Mouse (Mus musculus): ENCODE measurements around the gene Inhba.

Gene Inhba

DNA sequence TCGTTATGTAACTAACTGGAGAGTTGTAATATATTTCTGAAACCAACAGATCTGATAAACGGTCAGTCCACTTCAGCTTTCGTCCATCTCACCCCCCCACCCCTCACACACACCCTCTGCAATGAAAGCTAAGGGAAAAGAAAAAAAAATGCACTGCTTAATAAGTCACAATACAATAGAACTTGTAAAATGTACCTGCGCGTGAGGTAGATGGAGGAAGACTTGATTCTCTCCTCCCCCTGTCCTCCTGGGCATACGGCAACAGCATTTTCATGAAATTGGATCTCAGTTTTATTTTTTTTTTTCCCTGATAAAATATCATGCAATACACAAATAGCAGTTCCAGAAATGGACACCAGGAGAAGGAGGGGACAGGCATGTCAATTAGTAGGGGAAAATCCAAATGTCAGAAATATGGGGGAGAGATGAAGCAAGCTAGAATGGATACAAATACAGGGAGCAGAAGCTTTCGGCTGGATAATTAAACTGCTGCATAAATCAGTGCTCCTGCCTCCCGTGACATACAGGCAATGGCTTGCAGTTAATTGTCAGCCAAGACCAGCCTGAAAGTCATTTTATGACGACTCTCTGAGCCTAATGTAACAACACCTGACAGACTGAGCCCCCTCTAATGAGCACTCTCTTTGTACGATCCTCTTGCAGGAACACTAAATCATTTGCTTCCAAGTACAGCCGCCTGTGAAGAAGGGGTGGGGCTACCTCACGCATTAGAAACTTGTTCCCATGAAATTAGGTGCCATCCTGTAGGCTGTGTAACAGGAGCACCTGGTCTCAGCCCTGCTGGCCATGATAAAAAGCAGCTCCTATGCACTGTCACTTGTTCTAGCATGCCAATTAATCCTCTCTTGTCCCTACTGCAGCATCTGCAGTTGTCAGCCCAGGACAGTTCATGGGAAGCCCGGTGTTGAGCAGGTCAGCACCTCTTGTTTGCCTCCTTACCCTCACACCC lies 11.7 kb downstream of the Inhba start:
- DNase-seq (ENCODE audit: low spot score): no peak

DNA sequence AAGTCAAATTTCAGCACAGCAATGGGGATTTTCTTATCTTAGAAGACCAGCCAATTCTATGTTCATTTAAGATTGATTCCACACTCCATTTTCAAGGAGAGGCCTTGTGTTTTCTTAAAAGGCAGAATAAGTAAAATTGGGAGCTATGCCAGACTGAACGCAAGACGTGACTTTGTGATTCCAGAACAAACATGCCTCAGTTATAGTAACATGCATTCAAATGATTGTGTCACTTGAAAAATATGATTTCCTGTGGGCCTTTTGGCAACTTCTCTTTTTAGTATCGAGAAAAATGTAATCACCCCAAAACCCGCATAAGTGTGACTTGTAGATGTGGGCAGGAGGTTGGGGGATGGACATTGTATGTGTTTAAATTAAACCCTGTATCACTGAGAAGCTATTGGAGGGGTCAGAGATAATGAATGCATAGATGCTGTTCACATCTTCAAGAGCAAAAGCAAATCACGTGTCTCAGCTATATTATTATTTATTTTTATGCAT lies 19.0 kb downstream of the Inhba start:
- no peak for DNase-seq (ENCODE audit: low spot score)

DNA sequence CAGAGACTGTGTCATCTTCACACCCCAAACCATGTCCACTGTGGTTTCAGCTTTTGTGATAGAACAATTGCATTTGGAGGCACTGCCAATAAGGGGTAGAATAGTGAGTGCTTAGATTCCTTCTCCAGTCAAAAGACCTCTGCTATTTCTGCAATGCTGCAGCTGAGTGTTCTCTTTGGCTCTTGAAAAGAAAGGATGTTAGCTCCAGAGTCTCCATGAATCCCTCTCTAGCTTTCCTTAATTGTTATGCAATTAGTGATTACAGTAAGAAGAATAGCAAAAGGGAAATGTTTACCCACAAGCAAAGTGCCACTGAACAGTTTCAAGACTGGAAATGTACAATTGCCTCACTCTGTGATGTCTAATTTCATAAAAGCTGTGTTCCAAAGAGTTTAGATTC lies 20.8 kb downstream of the Inhba start:
- DNase-seq (ENCODE audit: low spot score): no peak

DNA sequence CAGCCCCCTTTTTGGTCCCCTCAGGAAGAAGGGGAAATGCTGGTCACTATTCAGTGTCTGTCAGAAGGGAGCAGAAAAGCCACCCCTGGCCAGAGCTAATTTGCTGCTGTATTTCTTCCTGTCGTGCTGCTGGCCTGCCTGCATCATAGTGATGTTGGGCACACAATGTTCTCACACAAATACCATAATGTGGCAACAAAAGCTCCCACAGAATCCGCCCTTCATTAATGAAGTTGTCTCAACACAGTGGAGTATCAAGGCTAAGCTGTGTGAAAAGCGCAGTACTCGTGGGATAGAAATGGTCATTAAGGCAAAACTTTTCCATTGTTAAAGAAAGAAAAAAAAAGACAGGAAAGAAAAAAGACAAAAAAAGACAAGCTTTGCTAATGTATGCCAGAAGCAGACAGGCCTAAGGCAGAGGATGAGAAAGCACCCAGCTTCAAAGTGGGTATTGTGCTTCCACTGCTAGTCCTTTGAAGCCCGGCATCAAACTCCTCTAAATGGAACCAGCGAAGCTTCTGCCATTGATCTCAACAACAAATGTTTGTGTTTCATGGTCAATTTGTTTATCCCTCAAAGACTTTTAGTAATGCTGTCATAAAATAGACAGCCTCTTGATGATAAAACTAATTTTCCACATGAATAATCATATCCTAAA lies 21.4 kb downstream of the Inhba start:
- DNase-seq (ENCODE audit: low spot score): no peak

DNA sequence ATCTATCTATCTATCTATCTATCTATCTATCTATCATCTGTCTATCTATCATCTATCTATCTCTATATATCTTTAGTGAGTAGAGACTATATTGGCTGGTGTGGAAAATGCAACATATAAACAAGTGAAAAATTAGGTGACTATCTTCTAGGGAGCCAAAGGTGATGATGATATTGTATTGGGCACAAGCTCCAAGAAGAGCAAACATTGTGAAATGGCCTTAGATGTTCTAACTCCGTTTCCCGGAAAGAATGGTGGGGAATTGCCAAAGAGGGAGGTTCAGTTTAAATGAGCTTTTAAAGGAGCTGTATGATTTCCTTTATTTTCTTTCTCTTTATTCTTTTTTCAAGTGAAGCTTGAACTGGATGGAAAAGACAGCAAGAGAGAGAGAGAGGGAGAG lies 57.4 kb downstream of the Inhba start:
- DNase-seq (ENCODE audit: low spot score): no peak

DNA sequence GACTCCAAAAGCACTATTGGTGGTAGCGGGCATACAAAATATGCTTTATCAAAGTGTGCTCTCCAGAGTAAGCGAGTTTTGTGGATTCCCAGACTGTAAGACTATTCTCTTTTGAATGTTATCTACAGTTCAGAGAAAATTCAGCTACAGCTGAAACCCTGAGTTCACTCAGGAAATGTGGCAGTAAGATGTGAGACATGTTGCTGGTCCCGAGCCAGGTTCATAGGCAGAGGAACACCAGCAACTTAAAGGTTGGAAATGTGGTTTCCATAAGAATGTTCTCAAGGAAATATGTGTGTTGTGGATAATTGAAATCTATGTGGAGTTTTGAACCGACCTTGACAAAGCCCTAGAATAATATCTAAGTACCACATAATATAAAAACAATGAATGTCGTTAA lies 65.6 kb downstream of the Inhba start:
- no peak for DNase-seq (ENCODE audit: low spot score)

DNA sequence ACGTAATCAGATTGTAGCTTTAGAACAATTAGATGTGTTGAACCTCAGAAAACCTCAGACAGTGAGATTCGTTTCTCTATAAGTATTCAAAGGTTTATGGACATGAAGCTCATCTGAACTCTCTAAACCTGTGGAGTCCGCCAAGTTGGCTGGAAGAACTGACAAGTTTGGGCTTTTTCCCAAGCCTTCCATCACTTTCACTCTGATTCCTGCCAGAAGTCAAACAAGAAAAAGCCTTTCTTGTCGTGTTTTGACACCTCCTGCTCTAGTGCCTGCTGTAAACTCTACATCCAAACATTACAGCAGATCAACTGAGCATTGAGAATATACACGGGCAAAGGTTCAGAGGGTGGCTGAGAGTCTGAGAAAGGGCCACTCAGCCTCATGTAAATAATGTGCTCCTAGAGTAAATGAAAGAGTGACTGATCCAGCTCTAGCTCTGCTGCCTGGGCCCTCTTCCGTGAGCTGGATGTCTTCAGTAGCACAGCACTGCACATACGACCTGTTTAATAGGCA lies 66.6 kb downstream of the Inhba start:
- no peak for DNase-seq (ENCODE audit: low spot score)

DNA sequence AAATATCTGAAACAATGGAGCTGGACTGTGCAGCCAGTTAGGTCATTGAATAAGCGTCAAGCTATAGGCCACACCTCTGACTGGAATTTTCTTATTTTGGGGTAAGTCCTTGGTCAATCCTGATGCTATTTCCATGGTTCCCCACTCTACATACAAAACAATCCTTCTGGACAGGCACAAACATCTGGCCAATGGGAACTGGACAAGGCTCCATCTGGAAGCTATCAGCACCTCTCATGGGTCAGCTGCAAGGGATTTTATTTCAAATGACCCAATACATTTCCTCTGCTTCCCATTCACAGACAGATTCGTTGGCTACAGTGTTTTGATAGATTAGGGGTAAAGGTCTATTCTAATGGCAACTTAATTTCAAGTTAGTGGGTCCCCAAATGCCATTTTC lies 68.6 kb downstream of the Inhba start:
- no peak for DNase-seq (ENCODE audit: low spot score)

Measured in left cerebral cortex, adult 11 months (tissue).